Mouse (Mus musculus) layer of hippocampus, adult 9-10 months (tissue): ENCODE measurements around the gene Rtf1.

ENCODE experiments used
- DNase-seq: peaks from one replicate; pipeline ENCODE4 v3.0.0; 2022; ENCODE audit warnings: low spot score

Rtf1 gene

GRCm38 (mm10) chr2:119730735-119731134 lies 55.9 kb downstream of the Rtf1 start:
- DNase-seq, result no peak

- DNase-seq, result no peak
Measured at GRCm38 (mm10) chr2:119737124-119737523, 62.3 kb downstream of the Rtf1 start.

GRCm38 (mm10) chr2:119740567-119740966 lies 65.7 kb downstream of the Rtf1 start:
- no peak for DNase-seq

- DNase-seq, result no peak
Measured at GRCm38 (mm10) chr2:119741581-119742411, 66.9 kb downstream of the Rtf1 start, which contains the start of gene Itpka. TSS of gene Itpka (plus strand) at chr2:119742337.

GRCm38 (mm10) chr2:119742461-119743175 lies 67.8 kb downstream of the Rtf1 start:
- DNase-seq, result no peak

- DNase-seq, result no peak
Measured at GRCm38 (mm10) chr2:119743176-119743807, 68.4 kb downstream of the Rtf1 start.

- DNase-seq, result no peak
Measured at GRCm38 (mm10) chr2:119743808-119744162, 68.9 kb downstream of the Rtf1 start.

- no peak for DNase-seq
Measured at GRCm38 (mm10) chr2:119744163-119745111, 69.6 kb downstream of the Rtf1 start.

GRCm38 (mm10) chr2:119745281-119745680 lies 70.4 kb downstream of the Rtf1 start:
- no peak for DNase-seq

GRCm38 (mm10) chr2:119747554-119747953 lies 72.7 kb downstream of the Rtf1 start:
- no peak for DNase-seq

- no peak for DNase-seq
Measured at GRCm38 (mm10) chr2:119749260-119749659, 74.4 kb downstream of the Rtf1 start.

- DNase-seq, result no peak
Measured at GRCm38 (mm10) chr2:119757601-119758100, 82.8 kb downstream of the Rtf1 start.

- DNase-seq, result no peak
Measured at GRCm38 (mm10) chr2:119758101-119758843, 83.4 kb downstream of the Rtf1 start.

GRCm38 (mm10) chr2:119758844-119759835 lies 84.3 kb downstream of the Rtf1 start:
- no peak for DNase-seq

GRCm38 (mm10) chr2:119760251-119760650 lies 85.4 kb downstream of the Rtf1 start, which contains the start of gene Ltk:
TSS of gene Ltk (minus strand) at chr2:119760431.
- DNase-seq, result no peak

GRCm38 (mm10) chr2:119762276-119762675 lies 87.4 kb downstream of the Rtf1 start:
- no peak for DNase-seq

GRCm38 (mm10) chr2:119763924-119764323 lies 89.1 kb downstream of the Rtf1 start:
- no peak for DNase-seq

- no peak for DNase-seq
Measured at GRCm38 (mm10) chr2:119767246-119767645, 92.4 kb downstream of the Rtf1 start.
